Mouse (Mus musculus) inflammation-experienced regulatory T-cells, adult 16 weeks (primary cell): ENCODE data around the gene Pld6. TPM values are rescaled to one million over a fixed set of nuclear protein-coding genes. Genes with fewer than 3 reads are reported as not detected.

ENCODE experiments used
- polyA plus RNA-seq: library from polyadenylated mRNA; unstranded; fragments of 100-300 nt; shearing (Covaris generic); gene quantifications from one replicate; pipeline ENCODE4 v1.2.1, GENCODE M21; 2017

Pld6 gene
- 0.32 TPM for polyA plus RNA-seq

DNA sequence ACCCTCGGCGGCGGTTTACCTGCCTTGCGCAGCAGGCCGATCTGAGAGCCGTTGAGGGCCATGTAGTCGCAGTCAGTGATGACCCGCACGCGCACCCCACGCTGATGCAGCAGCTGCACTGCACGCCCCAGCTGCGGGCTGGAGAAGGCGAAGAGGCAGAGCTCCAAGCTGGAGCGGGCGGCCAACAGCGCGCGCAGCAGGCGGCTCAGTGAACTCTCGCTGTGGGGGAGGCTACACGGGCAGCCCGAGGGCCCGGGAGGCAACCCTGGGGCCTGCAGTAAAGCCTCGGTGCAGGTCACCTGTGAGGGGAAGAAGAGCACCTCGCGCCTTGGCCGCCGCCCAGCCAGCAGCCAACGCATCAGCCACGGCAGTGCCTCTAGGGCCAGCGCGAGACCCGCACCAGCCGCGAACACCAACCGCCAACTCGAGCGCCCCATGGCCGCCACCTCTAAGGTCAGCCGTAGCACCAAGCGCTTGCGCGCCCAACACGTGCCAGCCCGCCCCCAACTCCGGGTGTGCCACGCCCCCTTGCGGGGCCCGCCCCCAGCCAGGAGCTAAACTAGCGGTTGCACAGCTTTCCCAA lies at the start of gene Pld6:
Gene Pld6, minus strand, starts transcription at position 447 of the 583 bp plus-strand sequence.

DNA sequence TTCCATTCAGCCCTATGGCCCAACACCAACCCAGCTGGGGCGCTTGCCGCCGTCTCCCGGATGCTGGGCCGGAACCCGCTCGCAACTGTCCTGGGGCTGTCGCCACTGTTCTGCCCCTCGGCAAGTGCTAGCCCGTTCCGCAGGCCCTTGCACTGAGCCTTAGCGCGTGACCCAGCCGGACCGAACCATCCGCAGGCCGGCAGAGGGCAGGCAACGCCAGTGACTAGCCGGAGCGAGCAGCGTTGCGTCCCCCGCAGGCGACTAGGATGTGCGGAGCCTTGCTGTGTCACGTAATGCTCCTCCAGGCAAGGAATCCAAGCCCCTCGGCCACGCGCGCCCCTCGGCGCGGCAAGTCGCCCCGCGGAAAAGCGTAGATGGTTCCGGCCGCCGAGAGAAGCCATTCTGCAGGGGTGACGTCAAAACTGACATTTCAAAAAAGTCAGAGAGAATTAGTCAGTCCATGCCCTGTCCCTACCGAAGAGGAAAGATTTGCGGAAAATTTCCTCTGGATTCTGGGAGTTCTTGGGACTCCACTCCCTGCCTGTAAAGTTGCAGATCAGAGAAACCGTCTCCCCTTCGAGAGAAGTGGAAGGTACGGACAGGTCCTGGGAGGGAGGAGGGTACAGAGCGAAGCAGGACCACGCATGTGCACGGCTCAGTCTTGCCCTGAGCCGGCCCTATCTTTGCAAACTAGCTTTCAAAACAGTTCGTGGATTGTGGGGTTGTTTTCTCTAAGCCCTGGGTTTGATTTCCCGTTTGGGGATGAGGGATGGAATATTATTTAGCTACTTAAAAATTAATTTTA lies 22.4 kb upstream of the Pld6 start, which contains the start of gene Flcn:
Gene Flcn, minus strand, starts transcription at position 347 of the 805 bp plus-strand sequence.

Other genes with a start within 250 kb of the Pld6 start
- not detected for gene Nlrp3, start 246.1 kb downstream of the Pld6 start, polyA plus RNA-seq
- gene Olfr222, start 211.4 kb downstream of the Pld6 start, polyA plus RNA-seq: not detected
- gene Olfr223, start 194.4 kb downstream of the Pld6 start, polyA plus RNA-seq: not detected
- gene Mprip, start 126.3 kb downstream of the Pld6 start, polyA plus RNA-seq: 13.9 TPM
- gene Flcn, start 22.4 kb upstream of the Pld6 start, polyA plus RNA-seq: 84.7 TPM
- gene Nt5m, start 51.8 kb upstream of the Pld6 start, polyA plus RNA-seq: 11.5 TPM
- 110 TPM for gene Cops3, start 52.2 kb upstream of the Pld6 start, polyA plus RNA-seq
- 12.2 TPM for gene Med9, start 160.6 kb upstream of the Pld6 start, polyA plus RNA-seq
- gene Rasd1, start 177.3 kb upstream of the Pld6 start, polyA plus RNA-seq: 0.24 TPM